Mouse (Mus musculus): ENCODE measurements at regions not wholly inside any gene's neighbourhood (a gene's known extent, or its start where the extent isn't known, plus 50 kb on each side); places are given as distances from the start of the nearest gene placed in this dataset.

GRCm38 (mm10) chr4:95307134-95307533 lies 250.2 kb upstream of the Fggy start:
- no peak for DNase-seq (ENCODE audit: low spot score in 2 of 2)

GRCm38 (mm10) chr4:95308469-95308895 lies 248.8 kb upstream of the Fggy start:
- no peak for DNase-seq (ENCODE audit: low spot score in 2 of 2)

- DNase-seq (ENCODE audit: low spot score in 2 of 2), result no peak
Measured at GRCm38 (mm10) chr4:95310410-95310809, 246.9 kb upstream of the Fggy start.

- peak; percentile 41 to 56 for DNase-seq (ENCODE audit: low spot score in 2 of 2)
Measured at GRCm38 (mm10) chr4:95317821-95318290, 239.5 kb upstream of the Fggy start.

GRCm38 (mm10) chr4:95318561-95318960 lies 238.7 kb upstream of the Fggy start:
- no peak for DNase-seq (ENCODE audit: low spot score in 2 of 2)

GRCm38 (mm10) chr4:95319036-95319435 lies 238.3 kb upstream of the Fggy start:
- no peak for DNase-seq (ENCODE audit: low spot score in 2 of 2)

- DNase-seq (ENCODE audit: low spot score in 2 of 2), result no peak
Measured at GRCm38 (mm10) chr4:95325861-95326260, 231.4 kb upstream of the Fggy start.

- DNase-seq (ENCODE audit: low spot score in 2 of 2), result no peak
Measured at GRCm38 (mm10) chr4:95339822-95340221, 217.5 kb upstream of the Fggy start.

GRCm38 (mm10) chr4:95340926-95341325 lies 216.4 kb upstream of the Fggy start:
- DNase-seq (ENCODE audit: low spot score in 2 of 2), result no peak

- peak; percentile 64 to 67 for DNase-seq (ENCODE audit: low spot score in 2 of 2)
Measured at GRCm38 (mm10) chr4:95346722-95347197, 210.5 kb upstream of the Fggy start.

- no peak for DNase-seq (ENCODE audit: low spot score in 2 of 2)
Measured at GRCm38 (mm10) chr4:95347436-95347835, 209.9 kb upstream of the Fggy start.

- no peak for DNase-seq (ENCODE audit: low spot score in 2 of 2)
Measured at GRCm38 (mm10) chr4:95348405-95349123, 208.7 kb upstream of the Fggy start.

- no peak for DNase-seq (ENCODE audit: low spot score in 2 of 2)
Measured at GRCm38 (mm10) chr4:95353894-95354319, 203.4 kb upstream of the Fggy start.

- no peak for DNase-seq (ENCODE audit: low spot score in 2 of 2)
Measured at GRCm38 (mm10) chr4:95358674-95359073, 198.6 kb upstream of the Fggy start.

GRCm38 (mm10) chr4:95360336-95360967 lies 196.9 kb upstream of the Fggy start:
- DNase-seq (ENCODE audit: low spot score in 2 of 2), result no peak

GRCm38 (mm10) chr4:95364376-95365082 lies 192.8 kb upstream of the Fggy start:
- no peak for DNase-seq (ENCODE audit: low spot score in 2 of 2)

GRCm38 (mm10) chr4:95376386-95376785 lies 180.9 kb upstream of the Fggy start:
- DNase-seq (ENCODE audit: low spot score in 2 of 2), result no peak

- no peak for DNase-seq (ENCODE audit: low spot score in 2 of 2)
Measured at GRCm38 (mm10) chr4:95377222-95378134, 179.8 kb upstream of the Fggy start.

- peak; percentile 31 to 40 for DNase-seq (ENCODE audit: low spot score in 2 of 2)
Measured at GRCm38 (mm10) chr4:95378645-95379044, 178.7 kb upstream of the Fggy start.

GRCm38 (mm10) chr4:95383216-95383892 lies 174.0 kb upstream of the Fggy start:
- no peak for DNase-seq (ENCODE audit: low spot score in 2 of 2)
